Mouse (Mus musculus) ovary, postnatal 10 days (tissue): ENCODE measurements around the gene Akr1b3.

ENCODE experiments used
- DNase-seq: peaks from one replicate; pipeline ENCODE4 v3.0.0; 2022; ENCODE audit warnings: low spot score

The Akr1b3 gene

DNA sequence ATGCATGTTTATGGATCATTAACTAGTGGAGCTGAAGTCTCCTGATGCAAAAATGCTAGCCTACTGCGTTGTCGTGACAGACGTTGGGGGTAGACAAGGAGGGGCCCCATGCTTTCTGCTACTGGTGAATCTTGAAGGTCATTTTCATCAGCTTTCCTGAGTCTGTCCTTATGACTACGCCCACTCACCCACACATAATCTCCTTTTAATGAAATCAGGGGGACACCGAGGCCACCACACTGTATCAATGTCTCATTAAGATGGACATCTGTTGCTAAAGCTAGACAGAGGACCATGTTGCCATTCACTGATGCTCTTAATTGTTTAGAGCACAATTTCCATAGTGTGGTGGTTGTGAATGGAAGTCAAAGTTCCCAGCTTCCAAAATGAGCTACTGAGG is 58.7 kb downstream of the Akr1b3 start:
- DNase-seq: no peak
